Mouse (Mus musculus) right cerebral cortex, adult 2 months (tissue): ENCODE measurements around the gene Rad17.
A peak's percentile ranks its signal among the peaks of the same experiment; 100 is the strongest.

ENCODE experiments used
- DNase-seq, 2 experiments: peaks; one replicate each; pipeline ENCODE4 v3.0.0; 2021 to 2022; ENCODE audit warnings: low spot score in 2 of 2

Rad17 gene

DNA sequence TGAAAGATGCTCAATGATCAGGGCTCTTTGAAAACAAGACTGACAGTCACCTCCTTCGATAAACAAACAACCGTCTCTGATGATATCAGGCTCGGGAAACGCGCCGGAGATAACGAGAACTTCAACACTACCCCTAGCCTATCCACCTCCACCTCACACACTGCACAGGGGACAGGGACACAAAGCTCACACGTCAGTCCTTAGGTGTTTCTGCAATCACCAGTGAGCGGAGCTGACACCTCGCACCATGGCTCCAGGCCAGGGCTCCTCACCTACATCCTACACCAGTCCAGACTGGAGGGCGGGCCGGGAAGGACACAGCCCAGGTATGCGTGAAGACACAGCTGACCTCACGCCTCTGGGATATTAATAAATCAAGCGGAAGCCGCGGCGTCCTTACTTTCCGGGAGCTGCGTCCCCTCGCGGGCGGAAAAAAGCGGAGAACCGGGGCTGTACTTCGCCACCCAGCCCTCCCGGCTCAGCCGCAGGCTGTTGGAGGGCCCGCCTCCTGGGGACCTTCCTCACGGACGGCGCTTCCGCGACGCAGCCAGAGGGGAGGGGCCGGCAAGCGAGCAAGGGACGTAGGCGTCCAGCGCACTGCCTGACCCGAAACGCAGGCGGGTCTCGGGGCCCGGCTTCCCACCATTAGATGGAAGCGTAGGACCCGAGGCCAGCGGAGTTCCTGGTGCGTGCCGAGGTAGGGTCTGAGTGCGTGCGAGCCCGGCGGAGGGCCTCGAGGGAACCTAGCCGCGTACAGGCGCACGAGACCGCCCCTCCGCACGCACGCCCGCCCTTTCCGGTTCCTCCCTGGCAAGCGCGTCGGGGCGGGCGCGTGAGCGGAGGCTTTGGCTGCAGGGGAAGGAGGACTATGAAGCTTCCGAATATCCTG is at the start of gene Rad17, which contains the start of gene Ak6:
Gene Rad17 (minus strand): TSS at position 502 of the 889 bp plus-strand sequence.
Gene Ak6 (plus strand): TSS at position 430 of the 889 bp plus-strand sequence.
- peak; percentile 94 to 96 for DNase-seq

DNA sequence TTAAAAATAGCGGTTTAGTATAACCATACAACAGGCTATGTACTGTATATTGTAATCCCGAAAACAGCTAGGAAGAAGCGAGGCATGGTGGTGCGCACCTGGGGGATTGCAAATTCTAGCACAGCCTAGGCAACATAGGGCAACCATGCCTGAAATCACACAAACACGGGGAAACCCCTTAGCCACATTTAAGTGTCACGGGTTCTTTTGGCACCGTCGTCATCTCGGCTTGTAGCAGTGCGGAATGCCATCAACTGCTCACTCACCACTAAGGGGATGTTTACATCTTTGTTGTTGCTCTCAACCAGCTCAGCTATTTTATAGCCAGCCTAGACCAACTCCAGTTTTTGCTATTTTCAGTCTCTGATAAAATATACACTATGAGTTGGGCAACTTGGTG is 48.0 kb upstream of the Rad17 start:
- DNase-seq, result no peak

GRCm38 (mm10) chr13:100697541-100697940 is 46.7 kb upstream of the Rad17 start:
- DNase-seq, result no peak

- DNase-seq, result no peak
Observed at GRCm38 (mm10) chr13:100687513-100687912, 36.7 kb upstream of the Rad17 start.

DNA sequence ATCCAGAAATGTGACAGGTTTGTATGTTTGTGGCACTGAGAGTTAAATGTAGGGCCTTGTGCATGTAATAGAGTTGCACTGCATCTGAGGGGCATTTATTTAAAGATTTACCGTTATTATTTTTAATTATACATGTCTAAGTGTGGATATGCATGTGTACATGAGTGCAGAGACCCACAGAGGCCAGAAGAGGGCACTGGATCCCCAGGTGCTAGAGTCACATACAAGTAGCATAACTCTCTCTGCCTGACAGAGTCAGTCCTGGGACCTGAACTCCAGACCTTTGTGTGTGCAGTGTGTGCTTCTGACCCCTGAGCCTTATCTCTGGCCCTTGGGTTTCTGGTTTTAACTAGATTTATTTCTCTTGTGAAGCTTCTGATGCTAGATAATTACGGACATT is 33.5 kb upstream of the Rad17 start:
- DNase-seq, result no peak

DNA sequence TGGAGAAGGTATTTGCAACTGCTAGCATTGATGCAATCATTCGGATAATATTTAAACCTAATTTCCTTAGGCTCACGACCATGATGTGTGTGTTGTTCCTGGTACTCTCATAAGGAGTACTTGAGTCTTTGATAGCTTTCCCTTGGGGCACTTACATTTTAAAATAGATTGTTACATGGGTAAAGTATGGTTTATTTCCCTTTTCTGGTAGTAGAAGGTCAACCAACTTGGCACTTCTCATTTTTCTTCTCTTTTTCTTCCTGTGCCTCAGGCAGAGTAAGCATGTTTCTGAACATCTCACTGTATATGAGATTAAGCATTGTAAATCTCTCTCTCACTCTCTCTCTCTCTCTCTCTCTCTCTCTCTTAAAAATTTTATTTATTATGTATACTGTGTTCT is 32.0 kb upstream of the Rad17 start:
- no peak for DNase-seq

- no peak for DNase-seq
Observed at GRCm38 (mm10) chr13:100681615-100682014, 30.8 kb upstream of the Rad17 start.

GRCm38 (mm10) chr13:100675936-100676635 is 25.2 kb upstream of the Rad17 start:
- no peak for DNase-seq

DNA sequence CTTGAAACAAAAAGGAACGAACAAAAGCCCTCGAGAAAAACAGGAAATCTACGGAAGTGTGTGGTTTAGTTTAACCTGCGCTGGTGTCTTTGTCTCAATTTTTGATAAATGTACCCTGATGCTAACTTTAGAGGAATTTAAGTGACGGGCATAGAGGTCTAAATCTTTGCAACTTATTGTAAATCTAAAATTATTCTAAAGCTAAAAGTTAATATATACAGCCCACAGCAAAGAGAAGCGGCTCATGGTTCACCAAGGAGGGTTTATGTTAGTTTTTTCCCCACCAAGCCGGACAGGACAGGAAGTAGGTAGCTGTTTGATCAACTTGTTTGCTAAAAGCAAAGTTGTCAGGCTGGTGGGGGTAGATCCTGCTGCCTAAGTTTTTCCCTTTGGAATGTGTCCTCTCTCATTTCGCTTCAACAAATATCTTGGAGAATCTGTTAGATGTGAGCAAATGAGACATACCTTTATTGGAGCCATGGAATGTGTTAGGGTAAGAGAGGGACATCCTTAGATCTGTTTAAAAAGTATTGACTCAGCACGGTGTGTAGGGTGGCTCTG is 19.4 kb upstream of the Rad17 start:
- DNase-seq, result no peak

GRCm38 (mm10) chr13:100669291-100670022 is 18.6 kb upstream of the Rad17 start, which contains the start of gene Ccdc125:
Gene Ccdc125, plus strand, starts transcription at chr13:100669717.
- DNase-seq, result no peak

DNA sequence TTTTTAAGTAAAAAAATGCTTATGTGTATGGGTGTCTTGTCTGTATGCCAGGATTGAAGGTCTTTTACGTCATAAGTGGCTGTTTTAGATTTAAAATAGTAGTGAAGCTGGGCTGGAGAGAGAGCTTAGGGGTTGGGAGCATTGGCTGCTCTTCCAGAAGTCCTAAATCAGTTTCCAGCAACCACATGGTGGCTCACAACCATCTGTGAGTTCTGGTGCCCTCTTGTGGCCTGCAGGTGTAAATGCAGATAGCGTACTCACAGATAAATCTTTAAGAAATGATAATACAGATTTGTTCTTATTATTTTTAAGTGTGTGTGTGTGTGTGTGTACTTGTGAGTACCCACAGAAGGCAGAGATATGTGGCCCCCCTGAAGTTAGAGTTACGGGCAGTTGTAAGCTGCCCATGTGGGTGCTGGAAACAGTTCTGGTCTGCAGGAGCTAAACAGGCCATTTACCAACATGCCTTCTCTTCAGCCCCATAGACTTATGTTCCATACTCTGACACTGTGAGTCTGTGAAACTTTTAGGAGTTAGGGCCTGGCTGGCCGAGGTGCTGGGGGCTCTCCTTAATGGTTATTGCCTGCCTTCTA is 9.1 kb upstream of the Rad17 start:
- DNase-seq, result peak; percentile 42 to 55

DNA sequence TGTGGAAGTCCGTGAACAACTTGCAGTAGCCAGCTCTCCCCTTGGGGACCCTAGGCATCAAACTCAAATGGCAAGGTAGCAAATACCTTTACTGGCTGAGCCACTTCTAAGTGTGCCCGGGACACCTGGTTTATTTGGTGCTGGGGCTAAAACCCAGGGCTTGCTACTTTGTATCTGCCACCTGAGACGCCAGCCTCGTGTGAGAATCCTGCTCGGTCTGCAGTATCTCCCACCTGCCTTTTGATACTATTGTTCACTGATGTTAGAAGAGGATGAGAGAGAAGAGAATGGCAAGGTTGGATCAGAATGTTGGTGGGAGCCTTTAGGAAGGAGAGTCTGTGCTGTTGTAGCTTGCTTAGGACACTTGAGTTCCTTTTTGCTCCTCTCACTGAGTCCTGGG is 7.2 kb upstream of the Rad17 start:
- no peak for DNase-seq

DNA sequence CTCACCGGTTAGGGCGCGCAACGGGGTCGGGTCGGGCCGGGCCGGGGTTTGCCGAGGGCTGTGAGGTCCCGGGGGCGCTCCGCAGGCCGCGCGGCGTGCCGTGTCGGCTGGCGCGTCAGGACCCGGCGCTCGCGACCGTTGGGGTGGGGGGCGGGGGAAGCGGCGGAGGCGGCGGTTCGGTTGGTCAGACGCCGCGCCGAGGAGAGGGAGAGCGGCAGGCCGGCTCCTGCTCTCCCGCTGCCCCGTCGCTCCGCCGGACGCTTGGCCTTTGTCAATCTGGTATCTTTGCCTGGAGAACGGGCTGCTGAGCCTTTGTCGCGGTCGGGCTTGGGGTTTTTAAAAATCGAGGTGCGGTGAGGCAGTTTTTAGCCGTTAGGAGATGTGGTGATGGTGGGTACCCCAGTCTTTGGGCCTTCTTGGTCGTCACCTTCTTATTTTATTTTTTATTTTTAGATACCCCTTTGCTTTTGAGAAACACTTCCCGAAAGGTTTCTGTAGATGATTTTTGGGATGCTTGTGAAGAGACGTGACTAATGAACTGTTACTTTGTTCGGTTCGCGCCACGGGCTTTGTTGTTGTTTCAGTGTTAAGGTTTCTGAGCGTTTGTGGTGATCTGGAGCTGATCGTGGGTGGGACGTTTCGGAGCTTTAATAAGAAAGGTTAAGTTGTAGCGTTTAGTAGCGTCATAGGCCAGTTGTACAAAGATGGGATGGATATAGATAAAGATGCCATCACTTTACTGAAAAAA is 762 bp upstream of the Rad17 start, which contains the start of gene Taf9:
Gene Taf9 (plus strand): TSS at position 141 of the 748 bp plus-strand sequence.
- peak in 1 of 2 experiments; percentile 6 for DNase-seq

DNA sequence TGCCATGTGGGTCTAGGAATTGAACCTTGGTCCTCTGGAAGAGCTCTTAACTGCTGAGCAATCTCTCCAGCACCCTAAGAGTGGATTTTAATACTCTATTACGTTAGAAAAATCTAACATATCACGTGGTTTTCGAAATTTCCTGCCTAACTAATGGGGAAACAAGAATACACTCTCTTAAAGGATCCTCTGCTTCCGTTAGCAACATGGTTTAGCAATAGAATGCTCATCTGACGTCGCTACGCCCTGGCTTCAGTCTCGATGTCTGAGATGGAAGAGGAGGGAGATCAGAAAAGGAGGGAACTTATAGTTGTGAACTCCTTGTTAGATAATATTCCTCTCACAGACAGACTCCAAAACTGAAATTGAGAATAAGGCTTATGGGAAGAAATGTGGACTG is 2.6 kb downstream of the Rad17 start:
- DNase-seq, result no peak

GRCm38 (mm10) chr13:100642471-100643209 is 8.2 kb downstream of the Rad17 start:
- no peak for DNase-seq

DNA sequence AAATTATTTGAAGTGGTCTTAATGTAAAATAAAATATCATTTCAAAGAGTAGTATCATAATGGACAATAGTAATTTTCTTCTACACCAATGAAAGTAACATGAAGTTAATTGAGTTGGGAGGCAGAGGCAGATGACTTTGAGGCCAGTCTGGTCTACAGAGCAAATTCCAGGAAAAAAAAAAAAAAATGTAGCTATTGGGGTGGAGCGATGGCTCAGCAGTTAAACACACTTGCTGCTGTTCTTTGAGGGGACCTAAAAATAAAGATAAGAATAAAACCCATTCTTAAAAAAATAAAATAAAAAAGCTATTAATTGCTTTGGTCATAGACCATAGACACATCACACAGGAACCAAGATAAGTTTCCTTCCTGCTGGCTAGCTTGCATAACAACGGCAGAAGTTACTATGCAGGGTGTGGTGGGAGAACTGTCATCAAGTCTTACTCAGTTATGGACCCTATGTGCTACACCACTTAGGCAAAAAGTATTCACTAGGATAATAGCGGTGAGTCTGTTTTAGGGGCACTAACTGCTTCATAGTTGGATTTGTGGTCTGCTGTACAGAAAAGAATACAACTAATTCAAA is 16.7 kb downstream of the Rad17 start:
- no peak for DNase-seq

DNA sequence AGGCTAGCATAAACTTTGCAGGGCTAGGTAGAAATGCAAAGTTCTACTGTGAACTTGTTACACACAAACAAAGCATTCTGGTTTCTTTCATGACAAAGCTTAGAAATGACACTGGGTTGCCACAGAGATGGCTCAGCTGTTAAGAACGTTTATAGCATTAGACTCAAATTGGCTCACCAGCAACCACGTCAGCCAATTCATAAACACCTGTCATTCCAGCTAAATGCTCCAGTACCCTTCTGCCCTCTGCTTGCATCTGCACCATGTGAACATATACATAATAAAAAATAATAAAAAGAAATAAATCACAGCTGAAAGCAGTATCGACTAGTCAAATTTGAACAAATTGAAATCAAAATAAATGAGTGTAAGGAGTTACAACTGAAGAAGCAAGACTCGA is 28.6 kb downstream of the Rad17 start:
- no peak for DNase-seq

- DNase-seq, result no peak
Observed at GRCm38 (mm10) chr13:100617583-100617982, 33.3 kb downstream of the Rad17 start.
